Comparison of ENCODE assay signal across 32 mouse cellular contexts in genomic region chr13:98455646-98456045, GRCm38 (mm10). TPM values are rescaled to one million over a fixed set of nuclear protein-coding genes. Genes with fewer than 3 reads are reported as not detected.
"Had no signal": no experiment of that assay in that cellular context is flagged by ENCODE, and none has a peak within 500 bp of the region (broad histone marks: within the 10 kb centered on the region; RNA-seq: fewer than 3 reads in every experiment).

No protein-coding gene starts in this region.

- H3K4me3 ChIP-seq: heart, embryonic 12.5 days; hindbrain, embryonic 13.5 days; hindbrain, embryonic 15.5 days; kidney, embryonic 15.5 days; limb, embryonic 10.5 days; limb, embryonic 12.5 days; liver, embryonic 13.5 days; liver, embryonic 15.5 days had no signal

- DNase-seq: gastrocnemius, postnatal 14 days; gastrocnemius, postnatal 36 days; heart, adult 18-20 months; heart, postnatal 10 days; kidney, adult 11 months; kidney, adult 2 months; kidney, adult 9 months; kidney, postnatal 14 days; kidney, postnatal 36 days; layer of hippocampus, adult 9-11 months; layer of hippocampus, postnatal 36 days had no signal

- H3K27ac ChIP-seq: hindbrain, embryonic 13.5 days; hindbrain, embryonic 15.5 days; hindbrain, postnatal 0 days; kidney, embryonic 15.5 days; limb, embryonic 10.5 days; limb, embryonic 12.5 days; liver, embryonic 13.5 days; liver, embryonic 15.5 days had no signal

- H3K36me3 ChIP-seq: heart, embryonic 12.5 days; hindbrain, embryonic 13.5 days; hindbrain, embryonic 15.5 days; kidney, embryonic 15.5 days; limb, embryonic 10.5 days; limb, embryonic 12.5 days; liver, embryonic 13.5 days; liver, embryonic 15.5 days had no signal

- H3K27me3 ChIP-seq: heart, embryonic 12.5 days; hindbrain, embryonic 13.5 days; hindbrain, embryonic 15.5 days; limb, embryonic 12.5 days; liver, embryonic 13.5 days; liver, embryonic 15.5 days had no signal

- H3K4me1 ChIP-seq: heart, embryonic 12.5 days; hindbrain, embryonic 13.5 days; hindbrain, embryonic 15.5 days; kidney, embryonic 15.5 days; limb, embryonic 12.5 days; liver, embryonic 13.5 days; liver, embryonic 15.5 days had no signal

- H3K9me3 ChIP-seq: hindbrain, embryonic 15.5 days; limb, embryonic 10.5 days; liver, embryonic 13.5 days; liver, embryonic 15.5 days had no signal

RNA-seq across cellular contexts. Expression of gene Gm10320, which starts 36.2 kb away (rescaled TPM):
- total RNA-seq: gastrocnemius, adult 18-20 months; gastrocnemius, adult 8-10 months; gastrocnemius, postnatal 14 days; gastrocnemius, postnatal 36 days; heart, adult 18-20 months; heart, adult 8-10 months; heart, postnatal 10 days; heart, postnatal 25 days; hematopoietic stem cell, adult 5-6 weeks; layer of hippocampus, adult 18-20 months; layer of hippocampus, adult 8-10 months; layer of hippocampus, postnatal 14 days; layer of hippocampus, postnatal 36 days; left cerebral cortex, adult 18-20 months; left cerebral cortex, adult 8-10 months; left cerebral cortex, postnatal 10 days; left cerebral cortex, postnatal 25 days had no signal
